Mouse (Mus musculus) cortical plate, adult 2 months (tissue): ENCODE results near the gene Oaz1. TPM values are rescaled to one million over a fixed set of nuclear protein-coding genes. Genes with fewer than 3 reads are reported as not detected.

Experiments
- H3K27ac ChIP-seq: fragments of 200-500 bp; 2 replicates; pipeline ENCODE4 v1.5.1; 2012; ENCODE audit warnings: low read length, control low read depth, inconsistent platforms; ENCODE audit not compliant: insufficient read depth
- H3K4me1 ChIP-seq: fragments of 200-500 bp; 2 replicates; pipeline ENCODE4 v1.6.1; 2011; ENCODE audit warnings: low read length; ENCODE audit not compliant: control insufficient read depth, insufficient read depth
- H3K4me3 ChIP-seq: fragments of 200-500 bp; 2 replicates; pipeline ENCODE4 v1.5.1; 2011; ENCODE audit warnings: mild to moderate bottlenecking, low read length, control low read depth; ENCODE audit not compliant: insufficient read depth
- CTCF ChIP-seq: fragments of 200-500 bp; IDR thresholded peaks from 2 replicates; pipeline ENCODE4 v1.5.1; 2011; ENCODE audit warnings: mild to moderate bottlenecking, control low read depth, low read length; ENCODE audit not compliant: insufficient read depth; ENCODE audit errors: extremely low read depth
- POLR2A ChIP-seq: fragments of 200-500 bp; IDR thresholded peaks from 2 replicates; pipeline ENCODE4 v1.6.1; 2011; ENCODE audit warnings: mild to moderate bottlenecking, low read length, control low read depth; ENCODE audit not compliant: insufficient read depth; ENCODE audit errors: extremely low read depth
- polyA plus RNA-seq: library from polyadenylated mRNA; depleted of rRNA; stranded (reverse); fragments of >200 nt; gene quantifications from 2 replicates; pipeline ENCODE4 v1.2.3, GENCODE M21; 2012; rRNA removed

Oaz1 gene
- 643 and 729 TPM in 2 replicates for polyA plus RNA-seq

- TF ChIP-seq CTCF = no peak
- peak; percentile 95 for TF ChIP-seq POLR2A
- Histone ChIP-seq H3K4me3 (peak within 1 kb of the TSS; percentile 74), H3K4me1 (0 out of 2 replicates have a peak, but pooled peaks cover 2% of the 10 kb centered on the region), H3K27ac (peak within 1 kb of the TSS; percentile 97)
Measured at GRCm38 (mm10) chr10:80826151-80827062, at the start of gene Oaz1. Gene Oaz1, plus strand, starts transcription at chr10:80826656.

GRCm38 (mm10) chr10:80777123-80777522 is 49.3 kb upstream of the Oaz1 start:
- Histone ChIP-seq H3K4me3 (no peak overlapping the region), H3K27ac (no peak overlapping the region), H3K4me1 (peaks cover 14% of the 10 kb centered on the region)
- TF ChIP-seq POLR2A (no peak), CTCF (no peak)

GRCm38 (mm10) chr10:80779565-80779964 is 46.9 kb upstream of the Oaz1 start:
- TF ChIP-seq CTCF (no peak), POLR2A (no peak)
- Histone ChIP-seq H3K4me1 (peaks cover 5% of the 10 kb centered on the region), H3K27ac (no peak overlapping the region)

GRCm38 (mm10) chr10:80784302-80784701 is 42.2 kb upstream of the Oaz1 start:
- Histone ChIP-seq H3K4me3 (no peak overlapping the region), H3K4me1 (no peaks in the 10 kb centered on the region), H3K27ac (no peak overlapping the region)
- TF ChIP-seq CTCF (no peak), POLR2A (no peak)

More at GRCm38 (mm10) chr10:80779565-80779964, 46.9 kb upstream of the Oaz1 start:
- no peak overlapping the region for H3K4me3 ChIP-seq

GRCm38 (mm10) chr10:80784871-80785270 is 41.6 kb upstream of the Oaz1 start:
- no peaks in the 10 kb centered on the region for H3K4me1 ChIP-seq
- H3K4me3 ChIP-seq = no peak overlapping the region
- TF ChIP-seq POLR2A (no peak), CTCF (no peak)
- 0 out of 2 replicates have a peak overlapping the region, but pooled peaks have one; percentile 4 for H3K27ac ChIP-seq

- H3K4me3 ChIP-seq = no peak overlapping the region
- TF ChIP-seq CTCF (no peak), POLR2A (no peak)
- H3K4me1 ChIP-seq = no peaks in the 10 kb centered on the region
- H3K27ac ChIP-seq = no peak overlapping the region
Measured at GRCm38 (mm10) chr10:80785963-80786362, 40.5 kb upstream of the Oaz1 start.

- Histone ChIP-seq H3K4me3 (no peak overlapping the region), H3K27ac (no peak overlapping the region), H3K4me1 (no peaks in the 10 kb centered on the region)
- TF ChIP-seq POLR2A (no peak), CTCF (no peak)
Measured at GRCm38 (mm10) chr10:80787517-80787916, 38.9 kb upstream of the Oaz1 start.

GRCm38 (mm10) chr10:80790761-80791404 is 35.6 kb upstream of the Oaz1 start:
- Histone ChIP-seq H3K4me3 (no peak overlapping the region), H3K27ac (no peak overlapping the region), H3K4me1 (no peaks in the 10 kb centered on the region)
- TF ChIP-seq CTCF = no peak
- no peak for TF ChIP-seq POLR2A

GRCm38 (mm10) chr10:80791476-80792174 is 34.8 kb upstream of the Oaz1 start:
- Histone ChIP-seq H3K4me3 (no peak overlapping the region), H3K27ac (peak overlapping the region; percentile 64), H3K4me1 (peaks cover 2% of the 10 kb centered on the region; the same call in 1 of the 2 replicates)
- no peak for TF ChIP-seq CTCF
- TF ChIP-seq POLR2A = no peak
